Mouse (Mus musculus) gastrocnemius, postnatal 25 days (tissue): ENCODE measurements at regions not wholly inside any gene's neighbourhood (a gene's known extent, or its start where the extent isn't known, plus 50 kb on each side); places are given as distances from the start of the nearest gene placed in this dataset.

Experiments
- DNase-seq: peaks from one replicate; pipeline ENCODE4 v3.0.0; 2022

- no peak for DNase-seq
Measured at GRCm38 (mm10) chr4:98282275-98282674, 100.8 kb downstream of the Tm2d1 start.

DNA sequence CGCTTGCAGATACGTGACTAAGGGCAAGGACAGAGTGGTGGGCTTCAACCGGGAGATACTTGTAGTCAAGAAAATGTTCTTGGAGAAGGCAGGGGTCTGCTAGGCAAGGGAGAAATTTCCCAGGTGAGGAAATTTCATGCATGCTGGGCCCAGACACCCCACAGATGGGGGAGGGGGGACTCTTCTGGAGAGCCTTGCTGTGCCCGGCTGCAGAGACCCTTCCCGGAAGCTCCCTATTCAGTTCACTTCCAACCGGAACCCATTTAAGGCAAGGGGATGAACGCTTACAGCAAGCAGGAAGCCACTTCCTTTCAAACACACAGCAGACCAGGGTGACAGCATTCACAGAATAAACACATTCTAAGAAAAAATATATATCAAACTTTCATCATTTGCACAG is 124.8 kb downstream of the Tm2d1 start:
- no peak for DNase-seq

DNA sequence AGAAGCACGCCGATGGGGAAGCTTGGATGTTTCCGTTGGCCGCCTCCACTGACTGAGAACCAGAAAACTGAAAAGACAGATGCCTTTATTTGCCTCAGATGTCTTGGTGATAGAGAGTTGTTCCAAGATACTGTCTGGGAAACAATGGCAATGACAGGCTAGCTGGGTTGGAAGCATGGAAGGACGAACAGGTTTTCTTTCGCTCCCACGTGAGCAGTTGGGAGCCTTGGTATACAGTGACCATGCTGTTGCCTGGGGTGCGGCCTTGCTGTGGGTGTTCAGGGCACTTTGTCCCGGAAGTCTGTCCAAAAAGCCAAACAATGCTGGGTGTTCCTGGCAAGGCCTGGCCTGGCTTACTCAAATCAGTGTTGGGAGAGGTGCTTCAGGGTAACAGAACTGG is 125.4 kb downstream of the Tm2d1 start:
- DNase-seq: peak; percentile 74

DNA sequence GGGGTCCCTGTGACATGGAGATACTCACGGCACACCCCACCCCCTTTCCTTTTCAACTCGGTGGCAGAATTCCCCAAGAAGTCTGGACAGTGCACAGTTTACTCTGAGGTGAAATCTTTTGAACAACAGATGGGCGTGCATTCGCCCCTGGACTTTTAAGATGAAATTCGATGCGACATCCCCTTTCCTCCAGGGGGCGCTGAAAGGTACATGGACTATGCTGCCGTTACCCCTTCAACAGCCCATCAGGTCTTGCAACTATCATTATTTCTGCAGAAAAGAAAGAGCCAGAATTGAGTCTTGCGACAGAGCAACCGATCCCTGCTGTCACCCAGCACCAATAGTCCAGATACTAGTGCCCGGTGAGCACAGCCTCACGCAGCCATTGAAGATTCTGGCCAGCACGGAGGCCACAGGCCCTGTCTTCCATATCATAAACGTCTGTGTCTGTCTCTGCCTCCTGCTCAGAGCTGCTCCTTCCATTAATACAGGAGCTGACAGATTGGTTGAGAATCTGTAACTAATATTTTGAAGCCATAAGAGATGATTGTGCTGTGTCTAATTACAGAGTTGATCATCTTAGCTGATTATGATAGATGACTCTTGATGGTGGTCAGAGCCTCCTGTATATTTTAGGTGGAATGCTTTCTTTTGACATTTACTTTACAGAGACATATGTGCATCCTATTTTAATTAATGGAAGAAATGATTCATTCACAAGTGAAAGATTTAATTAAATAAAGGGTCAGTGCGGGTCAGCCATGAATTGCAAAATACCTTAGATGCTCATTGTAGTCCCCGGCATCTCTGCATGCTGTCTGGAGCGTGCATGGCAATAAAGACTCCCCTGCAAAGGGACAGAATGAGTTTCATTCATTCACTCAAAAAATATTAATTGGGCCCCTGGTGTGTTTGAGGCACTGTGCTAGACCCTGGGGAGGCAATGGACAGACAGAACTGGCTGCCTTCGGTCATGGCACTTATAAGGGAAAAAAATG is 128.0 kb downstream of the Tm2d1 start:
- no peak for DNase-seq

GRCm38 (mm10) chr4:98243941-98244929 is 138.9 kb downstream of the Tm2d1 start:
- DNase-seq: peak; percentile 24

- no peak for DNase-seq
Measured at GRCm38 (mm10) chr4:98243502-98243901, 139.6 kb downstream of the Tm2d1 start.

- no peak for DNase-seq
Measured at GRCm38 (mm10) chr4:98241921-98242320, 141.2 kb downstream of the Tm2d1 start.

GRCm38 (mm10) chr4:98240289-98240688 is 142.8 kb downstream of the Tm2d1 start:
- no peak for DNase-seq

DNA sequence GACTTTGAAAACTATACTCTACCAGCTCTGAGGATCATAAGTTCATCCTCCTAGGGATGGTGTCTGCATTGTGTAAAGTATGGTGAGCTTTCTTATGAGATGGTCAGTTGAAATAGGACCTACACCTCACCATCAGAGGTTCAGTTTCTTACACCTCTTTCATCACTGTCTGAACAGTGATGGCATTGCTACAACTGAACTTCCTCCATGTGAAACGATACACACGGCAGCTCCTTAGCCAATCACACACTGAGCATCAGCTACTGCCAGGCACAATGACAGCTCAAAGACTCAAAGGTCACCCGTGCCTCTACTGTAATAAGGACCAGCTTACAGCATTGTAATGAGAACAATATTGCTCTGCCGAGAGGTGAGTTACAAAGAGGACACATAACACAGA is 145.0 kb downstream of the Tm2d1 start:
- no peak for DNase-seq

DNA sequence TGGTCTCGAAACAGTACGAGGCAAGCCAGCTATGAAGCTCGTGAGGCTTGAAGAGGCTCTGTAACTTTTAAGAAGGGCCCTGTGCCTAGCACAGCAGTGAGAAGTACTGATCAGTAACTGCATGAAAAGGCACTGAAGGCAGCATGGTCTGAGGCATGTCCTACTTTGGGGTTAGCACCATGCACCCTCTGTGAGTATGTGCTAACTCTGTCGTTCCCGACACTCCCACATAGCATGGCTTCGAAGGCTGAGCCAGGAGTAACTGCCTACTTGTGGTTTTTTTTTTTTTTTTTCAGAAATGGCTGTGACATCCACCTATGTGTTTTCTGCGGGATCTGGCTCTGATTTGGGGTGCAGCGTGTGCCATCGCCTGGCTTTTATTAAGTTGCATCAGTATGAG is 145.6 kb downstream of the Tm2d1 start:
- DNase-seq: no peak

GRCm38 (mm10) chr4:98236006-98236783 is 146.9 kb downstream of the Tm2d1 start:
- no peak for DNase-seq

DNA sequence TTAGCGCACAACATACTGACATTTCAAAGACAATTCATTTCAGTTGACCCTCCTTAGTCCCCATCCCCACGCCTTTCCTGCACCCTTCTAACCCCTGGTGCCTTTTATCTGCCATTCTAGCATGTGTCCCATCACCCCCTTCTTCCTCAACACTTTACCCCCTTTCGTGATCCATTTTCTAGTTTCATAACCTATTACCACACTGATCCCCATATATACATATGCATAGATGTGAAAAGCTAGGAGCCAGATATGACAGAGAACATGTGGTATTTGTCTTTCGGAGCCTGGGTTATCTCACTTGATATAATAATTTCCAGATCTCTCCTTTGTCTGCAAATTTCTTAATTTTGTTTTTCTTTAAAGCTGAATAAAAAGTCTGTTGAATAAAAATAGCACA is 154.9 kb downstream of the Tm2d1 start:
- no peak for DNase-seq

DNA sequence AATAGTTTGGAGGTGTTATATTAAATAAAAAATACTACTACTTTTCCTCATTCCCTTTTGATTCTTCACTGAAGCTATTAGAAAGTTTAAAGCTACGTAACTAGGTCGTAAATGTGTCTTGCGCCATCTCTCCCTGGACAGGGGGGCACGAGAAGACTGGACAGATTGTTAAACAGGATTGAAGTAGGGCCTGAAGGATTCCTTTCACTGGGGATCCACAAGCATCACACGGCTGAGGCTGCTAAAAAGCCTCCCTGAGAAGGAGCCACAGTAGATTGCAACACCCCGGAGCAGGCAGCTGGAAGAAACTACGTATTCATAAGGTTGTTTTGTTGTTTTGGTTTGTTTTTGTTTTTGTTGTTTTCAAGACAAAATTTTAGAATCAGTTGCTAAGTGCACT is 158.7 kb downstream of the Tm2d1 start:
- DNase-seq: no peak

- DNase-seq: no peak
Measured at GRCm38 (mm10) chr4:98223429-98223828, 159.7 kb downstream of the Tm2d1 start.

DNA sequence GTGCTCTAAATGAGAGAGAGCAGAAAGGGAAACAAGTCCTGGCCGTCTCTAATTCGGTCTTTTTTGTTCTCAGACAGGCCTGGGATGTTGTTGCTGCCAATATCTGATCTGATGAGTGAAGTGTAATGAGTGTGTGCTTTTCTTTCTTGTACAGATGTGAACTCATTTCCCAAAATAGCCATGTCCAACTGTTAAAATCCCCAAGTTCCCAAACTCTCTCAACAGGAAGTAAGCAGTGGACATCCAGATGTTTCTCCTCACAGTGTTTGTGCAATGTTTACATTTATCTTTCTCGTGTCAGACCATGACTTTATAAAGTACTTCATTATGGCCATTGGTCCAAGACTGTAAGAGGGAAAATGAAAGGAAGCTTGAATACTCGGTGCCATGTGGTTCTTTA is 161.5 kb downstream of the Tm2d1 start:
- no peak for DNase-seq

DNA sequence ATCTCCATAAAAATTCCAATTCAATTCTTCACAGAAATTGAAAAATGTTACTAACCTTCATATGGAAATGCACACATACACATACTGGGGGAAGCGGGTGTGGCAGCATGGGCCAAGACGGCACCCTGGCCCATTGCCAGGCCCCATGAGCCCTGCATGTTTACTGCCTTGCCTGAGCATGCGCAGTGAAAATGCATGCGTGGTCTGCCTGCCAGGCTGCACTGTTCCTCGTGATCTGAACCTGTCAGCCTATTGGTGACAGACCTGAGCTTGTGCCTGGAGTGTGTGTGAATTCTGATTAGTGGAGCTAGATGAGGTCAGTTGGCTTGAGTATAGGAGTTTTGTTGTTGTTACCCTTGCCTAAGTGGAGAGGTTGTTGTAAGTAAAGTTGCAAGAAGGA is 167.9 kb downstream of the Tm2d1 start:
- no peak for DNase-seq

DNA sequence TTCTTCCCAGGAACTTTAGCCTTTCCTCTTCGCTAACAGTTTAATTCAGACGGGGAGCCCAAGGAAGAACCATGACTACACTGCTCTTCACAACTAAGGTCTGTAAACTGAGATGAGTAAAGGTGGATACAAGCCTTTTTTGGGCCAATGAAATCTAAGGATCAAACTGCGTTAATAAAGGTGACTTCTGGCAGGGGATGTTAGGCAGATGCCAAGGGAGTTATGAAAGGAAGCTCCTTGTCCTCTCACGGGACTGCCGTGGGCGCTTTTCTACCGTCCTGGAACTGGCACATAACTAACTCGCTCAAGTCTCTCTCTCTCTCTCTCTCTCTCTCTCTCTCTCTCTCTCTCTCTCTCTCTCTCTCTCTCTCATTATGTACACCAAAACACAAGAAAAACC is 175.7 kb downstream of the Tm2d1 start:
- no peak for DNase-seq

DNA sequence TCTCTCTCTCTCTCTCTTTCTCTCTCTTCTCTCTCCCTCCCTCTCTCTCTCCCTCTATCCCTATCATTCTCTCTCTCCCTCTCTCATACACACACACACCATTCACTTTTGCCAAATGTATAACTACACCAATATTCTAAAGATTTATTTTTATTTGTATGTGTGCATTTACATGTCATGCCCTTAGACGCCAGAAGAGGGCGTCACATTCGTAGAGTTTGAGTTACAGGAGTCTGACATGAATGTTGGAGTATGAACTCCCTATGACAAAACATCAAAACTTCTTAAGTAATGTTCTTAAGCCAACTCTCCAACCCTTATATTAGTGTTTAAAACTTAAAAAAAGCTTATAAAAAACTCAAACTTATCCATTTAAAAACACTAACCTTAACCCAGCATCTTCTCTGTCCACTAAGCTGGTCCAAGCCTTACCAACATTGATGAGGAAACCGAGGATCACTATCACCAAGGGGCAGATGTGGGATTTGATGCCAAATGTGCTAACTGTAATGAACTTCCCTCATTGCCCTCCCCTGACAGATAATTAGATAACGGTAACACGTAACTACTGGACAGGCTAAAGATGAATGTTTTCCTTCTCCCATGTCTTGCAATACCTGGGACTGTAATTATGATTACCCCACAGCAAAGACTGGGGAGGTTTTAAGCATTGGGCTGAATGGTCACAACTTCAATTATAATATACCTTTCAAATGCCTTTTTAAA is 176.7 kb downstream of the Tm2d1 start:
- DNase-seq: no peak

DNA sequence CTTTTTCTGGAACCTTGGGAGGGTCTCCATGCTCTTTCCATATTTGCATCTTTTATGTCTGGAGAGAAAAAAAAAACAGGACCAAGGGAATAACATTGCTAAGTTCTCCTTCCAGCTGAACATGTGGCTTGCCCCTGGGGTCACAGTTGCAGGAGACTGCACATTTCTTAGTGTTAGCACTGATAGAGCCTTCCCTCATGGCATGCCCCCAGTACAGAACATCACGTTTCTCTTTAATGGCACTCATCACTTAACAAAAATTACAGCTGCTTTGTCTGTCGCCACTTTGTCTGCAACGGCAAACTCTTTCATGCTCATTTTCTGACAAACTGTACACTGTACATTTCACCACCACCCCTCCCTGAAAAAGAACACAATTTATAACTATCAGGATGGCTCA is 180.0 kb downstream of the Tm2d1 start:
- no peak for DNase-seq

DNA sequence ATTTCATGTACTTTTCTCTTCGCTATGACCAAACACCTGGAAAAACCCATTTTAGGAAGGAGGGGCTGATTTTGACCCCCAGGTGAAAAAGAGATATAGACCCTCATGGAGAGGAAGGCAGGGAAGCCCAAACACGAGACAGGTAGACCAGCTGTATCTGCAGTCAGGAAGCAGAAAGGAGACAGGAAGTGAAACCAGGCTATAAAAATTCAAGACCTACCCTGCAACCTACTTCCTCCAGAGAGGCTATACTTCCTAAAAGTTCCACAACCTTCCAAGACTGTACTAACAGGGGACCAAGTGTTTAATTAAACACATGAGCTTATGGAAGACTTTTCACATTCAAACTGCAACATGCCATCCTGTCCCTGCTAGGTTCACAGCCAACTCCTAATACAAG is 180.9 kb downstream of the Tm2d1 start:
- DNase-seq: no peak

DNA sequence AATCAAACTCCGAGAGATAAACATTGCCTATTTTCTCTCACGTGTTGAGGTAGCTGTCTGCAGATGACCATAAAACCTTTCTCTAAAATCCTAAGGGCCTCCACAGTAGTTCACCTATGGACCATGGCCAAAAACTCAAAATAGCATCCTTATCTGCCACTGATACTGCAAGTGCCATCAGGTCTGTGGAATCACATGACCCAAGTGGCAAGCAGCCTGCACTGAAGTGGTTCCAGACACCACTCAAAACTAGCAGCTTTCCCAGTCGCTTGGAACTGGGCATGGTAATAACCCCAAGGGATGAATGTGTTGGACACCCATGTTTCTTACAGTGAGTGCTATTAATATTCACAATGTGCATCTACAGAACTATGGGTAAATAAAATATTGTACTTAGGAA is 182.0 kb downstream of the Tm2d1 start:
- no peak for DNase-seq
